Mouse (Mus musculus) erythroid progenitor cell, adult 5-6 weeks (primary cell): Measurements from ENCODE around the gene Fam89b. TPM values are rescaled to one million over a fixed set of nuclear protein-coding genes. Genes with fewer than 3 reads are reported as not detected.
A peak's percentile ranks its signal among the peaks of the same experiment; 100 is the strongest.

ENCODE experiments used
- ATAC-seq: replicated peaks from 2 replicates; pipeline ENCODE4 v1.8.0; 2016; ENCODE audit warnings: moderate number of reproducible peaks, mild to moderate bottlenecking, moderate TSS enrichment, inconsistent platforms; ENCODE audit not compliant: poor library complexity, low FRiP score, severe bottlenecking
- total RNA-seq, 2 experiments: library from RNA; stranded (forward) in 1 of 2; stranded (reverse) in 1 of 2; fragments of 150-400 nt in 1 of 2; fragments of 186-747, 209-891 nt in 1 of 2; gene quantifications; 2 replicates each; pipeline versions ENCODE4 v1.2.3 to v1.2.4; 2015 to 2017; ENCODE audit warnings: low replicate concordance in 2 of 2

Fam89b gene
- total RNA-seq (2015; ENCODE audit: low replicate concordance), result 67.9 and 77.8 TPM in 2 replicates
- total RNA-seq (2017; ENCODE audit: low replicate concordance), result 18.7 and 41.5 TPM in 2 replicates

DNA sequence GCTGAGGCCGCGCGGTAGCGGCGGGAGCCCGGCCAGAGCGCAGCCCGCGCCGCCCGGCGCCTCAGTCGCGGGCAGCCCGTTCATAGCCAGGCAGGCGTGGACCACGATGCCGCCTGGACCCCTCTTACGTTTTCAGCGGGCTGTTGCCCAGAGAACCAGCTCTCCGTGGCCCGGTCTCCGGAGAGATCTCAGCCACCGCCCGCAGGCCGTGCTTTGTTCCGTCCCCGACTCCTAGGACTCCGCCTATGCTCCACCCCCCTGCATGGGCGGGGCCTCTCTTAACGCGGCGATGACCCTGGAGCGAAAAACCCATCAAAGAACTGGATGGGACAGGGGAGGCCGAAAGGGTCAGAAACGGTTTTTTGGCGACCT is at the start of gene Fam89b:
Fam89b (minus strand) TSS at position 210 of the 372 bp plus-strand sequence.
- peak; percentile 45 for ATAC-seq

DNA sequence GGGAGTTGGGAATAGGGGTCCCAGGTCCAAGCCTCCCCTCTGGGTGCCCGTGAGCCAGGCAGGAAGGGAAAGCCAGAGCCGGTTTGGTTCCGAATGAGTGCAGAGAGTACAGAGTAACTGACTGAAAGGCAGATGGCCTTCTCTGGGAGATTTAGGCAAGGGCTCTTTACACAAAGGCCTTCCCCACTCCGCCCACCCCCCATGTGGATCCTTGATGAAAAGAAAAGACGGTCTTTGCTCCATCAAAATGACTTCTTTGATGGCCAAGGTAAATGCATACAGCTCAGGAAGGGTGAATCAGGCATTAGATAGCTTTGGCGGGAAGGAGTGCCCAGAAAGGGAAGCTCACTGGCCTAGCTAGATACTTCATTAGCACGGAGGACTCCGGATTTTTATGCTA is 48.9 kb upstream of the Fam89b start:
- ATAC-seq, result 0 out of 2 replicates have a peak, but pooled peaks have one; percentile 19

DNA sequence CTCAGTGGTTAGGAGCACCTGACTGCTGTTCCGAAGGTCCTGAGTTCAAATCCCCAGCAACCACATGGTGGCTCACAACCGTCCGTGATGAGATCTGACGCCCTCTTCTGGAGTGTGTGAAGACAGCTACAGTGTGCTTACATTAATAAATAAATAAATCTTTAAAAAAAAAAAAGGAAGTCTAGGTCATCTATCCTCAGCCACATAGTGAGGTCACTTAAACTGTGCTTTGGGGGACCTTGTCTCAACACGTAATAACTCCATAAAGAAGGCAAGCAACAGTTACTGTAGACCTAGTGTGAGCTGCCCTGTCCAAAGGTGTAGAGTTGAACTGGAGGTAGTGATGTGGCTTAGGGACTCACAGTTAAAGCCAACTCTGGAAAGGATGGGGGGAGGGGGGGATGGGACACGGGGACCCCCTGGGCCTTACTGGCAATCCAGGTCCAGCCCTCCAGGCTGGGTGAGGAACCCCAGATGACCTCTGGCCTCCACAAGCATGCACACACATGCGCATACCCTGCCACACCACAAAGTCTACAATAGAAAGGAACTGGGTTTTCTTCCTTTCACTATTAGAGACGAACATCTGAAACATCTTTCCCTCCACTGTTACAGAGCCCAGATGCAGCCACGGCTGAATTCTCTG is 48.1 kb upstream of the Fam89b start:
- no peak for ATAC-seq

DNA sequence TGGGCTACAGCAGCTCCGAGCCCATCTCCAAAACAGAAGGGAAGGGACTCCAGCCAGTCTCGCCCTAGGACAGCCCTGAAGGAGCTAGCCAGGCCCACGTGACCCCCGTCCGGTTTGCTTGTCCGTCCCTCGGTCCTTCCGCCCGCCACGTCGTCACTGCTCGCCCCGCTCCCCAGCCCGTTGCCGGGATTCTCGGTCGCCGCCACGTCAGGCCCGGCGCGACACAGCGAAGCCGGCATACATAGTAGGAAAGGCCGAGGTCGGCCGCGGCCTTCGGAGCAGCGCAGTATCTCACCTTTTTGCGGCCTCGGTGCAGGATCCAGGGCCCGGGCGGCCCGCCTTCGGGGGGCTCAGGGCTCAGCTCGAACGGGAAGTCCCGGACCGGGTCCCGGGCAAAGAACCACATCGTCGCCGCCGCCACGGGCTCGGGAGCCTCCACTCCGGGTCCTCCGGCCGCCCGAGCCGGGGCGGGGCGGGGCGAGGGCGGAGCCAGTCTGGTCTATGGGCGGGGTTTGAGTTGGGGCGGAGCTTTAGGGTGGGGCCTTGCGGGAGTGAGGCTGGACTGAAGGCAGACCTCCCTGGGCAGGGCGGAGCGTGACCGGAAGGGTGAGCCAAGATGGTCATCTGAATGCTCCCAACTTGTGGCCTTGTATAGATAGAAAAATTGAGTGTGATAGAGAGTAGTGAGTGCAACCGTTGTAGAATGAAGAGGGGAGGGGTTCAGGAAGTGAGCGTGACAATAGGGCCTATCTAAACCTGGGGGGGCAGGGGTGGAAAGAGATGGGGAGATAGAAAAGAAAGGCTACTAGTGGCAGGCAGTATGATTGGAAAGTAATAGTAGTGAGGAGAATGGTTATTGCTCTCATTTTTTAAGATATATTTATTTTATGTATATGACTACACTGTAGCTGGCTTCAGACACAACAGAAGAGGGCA is 41.7 kb upstream of the Fam89b start, which contains the start of gene Scyl1:
Scyl1 (minus strand) TSS at position 495 of the 936 bp plus-strand sequence.
- ATAC-seq, result peak; percentile 96

DNA sequence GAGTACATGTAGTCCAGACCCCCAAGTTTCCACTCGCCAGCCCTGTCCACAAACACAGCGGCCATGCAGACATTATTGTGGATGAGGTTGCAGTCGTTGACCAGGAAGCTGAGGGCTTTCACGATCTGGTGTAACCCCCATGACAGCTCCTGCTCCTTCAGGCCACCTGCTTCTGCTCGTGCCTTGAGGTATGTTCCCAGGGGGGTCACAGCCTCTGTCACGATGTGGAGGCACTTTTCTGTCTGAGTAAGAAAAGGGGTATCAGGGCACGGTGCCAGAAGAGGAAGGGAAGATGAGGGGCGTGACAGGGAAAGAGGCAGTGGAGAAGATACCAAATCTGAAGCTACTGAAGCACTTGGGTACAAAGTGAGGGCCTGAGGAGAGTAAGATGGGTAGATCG is 40.9 kb upstream of the Fam89b start:
- no peak; the same call in 1 of the 2 replicates for ATAC-seq

DNA sequence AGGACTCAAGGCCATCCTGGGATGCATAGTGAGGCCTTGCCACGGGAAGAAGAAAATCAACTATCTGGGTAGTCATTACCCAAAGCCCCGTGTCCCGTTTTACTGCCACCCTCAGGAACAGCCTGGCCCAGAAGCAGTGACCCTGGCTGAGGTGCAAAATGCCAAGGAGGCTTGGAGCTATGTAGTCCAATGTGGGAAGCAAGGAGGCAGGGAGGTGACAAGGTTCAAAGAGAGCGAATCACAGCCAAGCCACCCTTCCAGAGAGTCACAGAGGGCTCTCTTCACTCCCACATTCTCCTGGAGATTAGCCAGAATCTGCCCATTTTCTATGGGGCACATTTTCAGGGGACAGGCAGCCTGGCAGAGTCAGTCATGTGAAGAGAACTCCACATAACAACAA is 37.8 kb upstream of the Fam89b start:
- ATAC-seq, result no peak

DNA sequence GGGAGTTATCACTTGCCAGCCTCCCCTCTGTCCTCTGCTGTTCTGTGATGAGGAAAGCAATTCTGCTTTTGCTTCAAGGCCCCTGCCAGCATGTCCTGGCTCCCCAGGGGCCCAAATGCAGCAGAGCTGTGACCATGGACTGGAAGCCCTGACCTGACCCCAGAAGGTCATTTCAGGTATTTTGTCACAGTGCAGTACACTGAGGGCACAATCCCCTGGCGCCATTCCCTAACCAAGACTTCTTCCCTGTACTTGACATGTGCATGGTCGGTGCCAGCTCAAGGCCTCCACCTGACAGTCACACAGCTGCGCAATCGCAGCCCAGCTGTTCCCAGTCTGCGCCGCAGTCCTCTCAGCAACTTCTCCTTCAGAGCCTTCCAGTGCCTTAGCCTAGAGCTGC is 33.7 kb upstream of the Fam89b start:
- ATAC-seq, result no peak

DNA sequence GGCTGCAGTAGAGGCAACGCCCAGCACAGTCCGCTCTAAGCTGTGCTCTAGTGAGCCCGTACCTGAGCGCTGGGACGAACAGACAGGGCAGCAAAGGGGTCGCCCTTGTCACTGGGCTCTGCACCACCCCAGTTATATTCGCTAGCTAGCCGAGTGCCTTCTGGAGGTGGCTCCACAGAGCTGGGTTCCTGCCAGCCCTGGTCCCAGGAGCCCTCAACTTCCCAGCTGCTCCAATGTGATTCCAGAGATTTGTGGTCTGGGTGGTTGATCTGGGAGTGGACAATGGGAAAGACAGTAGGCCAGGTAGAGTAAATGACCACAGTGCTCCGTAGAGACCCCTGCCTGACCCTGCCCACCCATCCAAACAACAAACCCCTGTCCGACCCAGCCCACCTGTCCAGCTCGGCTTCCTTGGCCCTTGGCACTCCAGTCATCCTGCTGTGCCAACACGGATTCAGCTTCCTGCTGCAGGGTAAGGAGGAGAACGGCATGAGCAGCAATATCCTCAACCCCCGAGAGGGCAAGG is 29.5 kb upstream of the Fam89b start:
- no peak for ATAC-seq

DNA sequence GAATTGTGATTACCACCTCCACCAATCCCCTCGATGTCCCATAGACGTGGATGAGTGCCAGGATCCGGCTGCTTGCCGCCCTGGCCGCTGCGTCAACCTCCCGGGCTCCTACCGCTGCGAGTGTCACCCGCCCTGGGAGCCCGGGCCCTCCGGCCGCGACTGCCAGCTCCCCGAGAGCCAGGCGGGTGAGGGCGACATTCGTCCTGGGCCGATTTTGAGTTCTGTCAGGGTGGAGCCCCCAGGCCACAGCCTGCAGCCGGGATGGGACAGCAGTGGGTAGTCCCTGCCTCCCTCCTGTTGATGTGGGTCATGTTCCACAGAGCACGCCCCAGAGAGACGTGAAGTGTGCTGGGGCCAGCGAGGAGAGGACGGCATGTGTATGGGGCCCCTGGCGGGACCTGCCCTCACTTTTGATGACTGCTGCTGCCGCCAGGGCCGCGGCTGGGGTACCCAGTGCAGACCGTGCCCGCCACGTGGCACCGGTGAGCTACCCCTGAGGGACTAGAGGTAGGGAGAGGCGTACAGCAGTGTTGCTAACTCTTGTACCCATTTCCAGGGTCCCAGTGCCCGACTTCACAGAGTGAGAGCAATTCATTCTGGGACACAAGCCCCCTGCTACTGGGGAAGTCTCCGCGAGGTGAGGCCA is 27.7 kb upstream of the Fam89b start:
- no peak for ATAC-seq

DNA sequence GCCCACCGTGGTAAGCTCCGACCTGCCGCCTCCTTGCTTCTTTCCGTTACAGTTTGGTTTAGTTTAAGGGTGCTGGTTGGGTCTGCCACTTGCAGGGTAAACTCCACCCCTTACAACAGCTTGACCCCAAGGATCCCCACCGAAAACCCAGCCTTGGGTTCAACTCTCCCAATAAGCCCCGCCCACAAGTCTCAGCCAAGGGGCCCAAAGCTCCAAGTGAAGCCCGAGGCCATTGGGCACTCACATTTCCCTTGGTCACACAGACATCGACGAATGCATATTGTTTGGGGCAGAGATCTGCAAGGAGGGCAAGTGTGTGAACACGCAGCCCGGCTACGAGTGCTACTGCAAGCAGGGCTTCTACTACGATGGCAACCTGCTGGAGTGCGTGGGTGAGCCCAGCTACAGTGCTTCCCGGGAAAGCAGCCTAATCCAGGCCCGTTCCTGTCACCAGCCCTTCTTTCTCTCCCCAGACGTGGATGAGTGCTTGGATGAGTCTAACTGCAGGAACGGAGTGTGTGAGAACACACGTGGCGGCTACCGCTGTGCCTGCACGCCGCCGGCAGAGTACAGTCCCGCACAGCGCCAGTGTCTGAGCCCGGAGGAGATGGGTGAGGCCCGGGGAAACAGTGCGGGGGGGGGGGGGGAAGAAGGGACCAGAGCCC is 27.0 kb upstream of the Fam89b start:
- ATAC-seq, result no peak

DNA sequence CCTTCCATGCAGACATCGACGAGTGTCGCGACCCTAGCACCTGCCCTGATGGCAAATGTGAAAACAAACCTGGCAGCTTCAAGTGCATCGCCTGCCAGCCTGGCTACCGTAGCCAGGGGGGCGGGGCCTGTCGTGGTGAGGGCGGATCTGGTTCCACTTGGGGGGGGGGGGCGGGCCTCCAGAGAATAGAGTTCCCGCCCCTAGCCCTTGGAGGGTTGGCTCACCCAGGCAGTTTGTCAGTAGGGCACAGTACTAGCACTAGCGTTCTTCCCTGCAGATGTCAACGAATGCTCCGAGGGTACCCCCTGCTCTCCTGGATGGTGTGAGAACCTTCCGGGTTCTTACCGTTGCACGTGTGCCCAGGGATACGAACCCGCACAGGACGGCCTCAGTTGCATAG is 22.3 kb upstream of the Fam89b start:
- no peak for ATAC-seq

DNA sequence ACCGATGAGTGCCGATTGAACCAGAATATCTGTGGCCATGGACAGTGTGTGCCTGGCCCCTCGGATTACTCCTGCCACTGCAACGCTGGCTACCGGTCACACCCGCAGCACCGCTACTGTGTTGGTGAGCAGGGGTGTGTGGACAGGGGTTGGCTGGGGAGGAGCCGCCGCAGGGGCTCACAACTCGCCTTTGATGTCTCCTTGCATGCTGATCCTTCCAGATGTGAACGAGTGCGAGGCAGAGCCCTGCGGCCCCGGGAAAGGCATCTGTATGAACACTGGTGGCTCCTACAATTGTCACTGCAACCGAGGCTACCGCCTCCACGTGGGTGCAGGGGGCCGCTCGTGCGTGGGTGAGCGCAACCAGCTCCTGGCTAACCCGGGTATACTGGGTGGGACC is 21.5 kb upstream of the Fam89b start:
- no peak for ATAC-seq

DNA sequence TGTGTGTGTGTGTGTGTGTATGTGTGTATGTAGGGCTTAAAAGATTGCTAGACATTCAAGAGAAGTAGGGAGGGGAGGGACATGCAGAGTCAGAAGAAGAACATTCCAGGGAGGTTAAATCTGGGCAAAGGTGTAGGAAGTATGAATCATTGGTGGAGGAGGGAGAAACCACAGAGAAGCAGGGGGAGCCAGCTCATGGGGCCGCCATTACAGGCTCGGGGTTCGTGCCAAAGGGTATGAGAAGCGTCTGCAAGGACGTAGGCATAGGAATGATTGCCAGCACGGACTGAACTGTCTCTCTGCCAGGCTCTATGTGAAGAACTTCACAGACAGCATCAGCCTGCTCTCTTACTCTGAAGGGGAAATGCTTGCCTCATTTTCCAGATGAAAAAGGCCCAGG is 20.0 kb upstream of the Fam89b start:
- ATAC-seq, result no peak

DNA sequence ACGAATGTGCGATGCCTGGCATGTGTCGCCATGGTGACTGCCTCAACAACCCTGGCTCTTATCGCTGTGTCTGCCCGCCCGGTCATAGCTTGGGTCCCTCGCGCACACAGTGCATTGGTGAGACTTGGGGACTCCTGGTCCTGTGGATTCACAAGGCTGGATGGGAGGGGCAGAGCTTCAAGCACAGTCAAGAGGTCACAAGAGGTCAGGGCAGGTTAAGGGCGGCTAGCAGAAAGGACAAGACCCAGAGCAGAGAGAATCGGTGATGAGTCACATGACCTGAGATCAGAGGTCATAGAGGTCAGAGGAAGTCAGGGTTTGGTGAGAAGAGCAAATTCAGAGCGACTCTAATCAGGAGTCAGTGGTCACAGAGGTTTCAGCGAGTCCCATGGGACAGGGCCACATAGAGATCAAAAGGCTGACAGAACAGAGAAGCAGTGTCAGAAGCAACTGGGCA is 17.5 kb upstream of the Fam89b start:
- no peak for ATAC-seq

DNA sequence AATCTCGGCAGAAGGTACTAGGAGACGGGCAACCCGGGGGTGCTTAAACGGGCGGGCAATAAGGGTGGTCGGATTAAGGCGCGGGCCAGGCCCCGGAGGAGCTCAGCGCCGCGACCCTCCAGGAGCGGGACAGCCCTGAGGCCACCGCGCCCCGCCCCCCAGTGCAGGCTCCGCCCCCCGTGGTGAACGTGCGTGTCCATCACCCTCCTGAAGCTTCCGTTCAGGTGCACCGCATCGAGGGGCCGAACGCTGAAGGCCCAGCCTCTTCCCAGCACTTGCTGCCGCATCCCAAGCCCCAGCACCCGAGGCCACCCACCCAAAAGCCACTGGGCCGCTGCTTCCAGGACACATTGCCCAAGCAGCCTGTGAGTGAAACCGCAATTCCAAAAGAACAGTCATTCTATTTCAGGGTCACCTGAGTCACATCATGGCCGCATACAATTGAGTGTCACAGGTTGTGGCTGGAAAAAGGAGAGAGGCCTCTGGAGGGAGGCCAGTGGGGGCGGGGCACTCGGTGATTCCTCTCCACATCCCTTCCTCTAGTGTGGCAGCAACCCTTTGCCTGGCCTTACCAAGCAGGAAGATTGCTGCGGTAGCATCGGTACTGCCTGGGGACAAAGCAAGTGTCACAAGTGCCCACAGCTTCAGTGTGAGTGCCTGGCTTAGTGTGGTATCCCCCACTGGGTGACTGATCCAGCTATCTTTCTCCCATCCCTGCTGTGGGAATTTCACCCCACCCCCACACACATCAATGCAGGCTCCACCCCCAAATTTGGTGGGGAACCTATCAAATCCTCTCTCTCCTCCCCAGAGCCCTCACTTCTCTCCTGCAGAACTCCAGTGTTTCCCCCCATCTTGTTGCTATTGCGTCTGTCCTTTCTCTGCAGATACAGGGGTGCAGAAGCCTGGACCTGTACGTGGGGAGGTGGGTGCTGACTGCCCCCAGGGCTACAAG is 16.6 kb upstream of the Fam89b start:
- ATAC-seq, result no peak

DNA sequence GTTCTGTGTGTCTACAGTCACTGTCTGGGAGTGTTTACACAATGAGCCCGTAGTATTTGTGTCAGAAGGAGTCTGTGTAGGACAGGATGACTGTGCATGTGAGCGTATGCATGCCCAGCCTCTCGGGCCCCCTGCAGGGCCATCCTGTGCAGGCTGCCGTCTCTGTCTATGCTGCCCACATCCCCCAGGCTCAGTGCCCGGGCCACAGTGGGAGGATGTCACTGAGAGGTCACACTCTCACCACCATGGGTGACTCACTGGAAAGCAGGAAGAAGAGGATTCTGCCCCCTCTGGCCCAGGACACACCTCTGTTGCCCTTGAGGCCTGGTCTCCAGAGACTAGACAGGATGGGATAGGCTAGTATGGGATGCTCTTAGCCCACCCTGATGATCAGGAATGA is 14.1 kb upstream of the Fam89b start:
- ATAC-seq, result no peak

DNA sequence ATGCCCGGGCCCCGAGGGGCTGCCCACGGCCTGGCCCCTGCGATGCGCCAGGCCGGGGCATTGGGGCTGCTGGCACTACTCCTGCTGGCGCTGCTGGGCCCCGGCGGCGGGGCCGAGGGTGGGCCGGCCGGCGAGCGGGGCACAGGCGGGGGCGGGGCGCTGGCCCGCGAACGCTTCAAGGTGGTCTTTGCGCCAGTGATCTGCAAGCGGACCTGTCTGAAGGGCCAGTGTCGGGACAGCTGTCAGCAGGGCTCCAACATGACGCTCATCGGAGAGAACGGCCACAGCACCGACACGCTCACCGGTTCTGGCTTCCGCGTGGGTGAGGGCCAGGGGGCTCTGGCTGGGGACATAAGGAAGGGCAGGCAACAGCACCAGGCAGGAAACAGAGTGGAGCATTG is 12.8 kb upstream of the Fam89b start:
- no peak for ATAC-seq

DNA sequence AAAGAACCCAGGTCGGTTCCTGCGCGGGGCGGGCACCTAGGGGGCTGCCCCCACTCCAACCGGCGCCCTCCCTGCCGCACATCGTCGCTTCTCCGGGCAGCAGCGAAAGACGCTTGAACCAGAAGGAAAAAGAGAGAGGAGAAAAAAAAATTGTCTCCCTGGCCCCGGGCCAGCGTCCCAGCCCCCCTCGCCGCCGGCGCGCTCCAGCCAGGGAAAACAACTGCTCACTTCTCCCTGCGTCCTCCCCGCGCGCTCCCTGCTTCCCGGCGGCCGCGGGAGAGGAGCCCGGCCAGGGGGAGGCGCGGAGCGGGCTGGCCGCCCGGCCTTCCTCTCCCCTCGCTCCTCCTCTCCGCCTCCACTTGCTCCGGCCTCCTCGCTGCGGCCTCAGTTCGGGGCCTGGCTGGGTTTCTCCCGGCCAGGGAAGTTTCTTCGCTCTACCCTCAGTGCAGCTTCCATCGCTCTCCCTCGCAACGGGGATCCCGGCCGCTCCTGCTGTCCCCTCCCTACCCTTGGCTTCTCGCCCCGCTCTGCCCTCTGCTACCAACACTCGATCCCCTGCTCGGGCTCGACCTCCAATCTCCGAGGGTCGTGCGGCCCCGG is 12.3 kb upstream of the Fam89b start:
- ATAC-seq, result no peak
